Mouse (Mus musculus): ENCODE measurements around the gene Supt4a.

The Supt4a gene

DNA sequence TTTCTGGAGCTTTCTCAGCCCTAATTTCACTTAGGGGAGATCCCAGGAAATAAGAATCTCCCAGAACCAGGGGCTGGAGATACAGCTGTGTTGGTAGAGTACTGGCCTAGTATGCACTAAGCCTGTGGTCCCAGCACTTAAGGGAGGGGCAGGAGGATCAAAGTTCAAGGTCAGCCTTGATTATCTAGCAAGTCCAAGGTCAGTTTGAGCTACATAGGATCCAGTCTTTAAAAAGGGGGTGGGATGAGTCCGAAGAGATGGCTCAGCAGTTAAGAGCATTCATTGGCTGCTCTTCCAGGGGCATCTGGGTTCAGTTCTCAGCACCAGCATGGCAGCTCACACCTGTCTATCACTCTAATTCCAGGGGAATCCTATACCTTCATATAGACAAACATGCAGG is 15.0 kb downstream of the Supt4a start:
- DNase-seq, result no peak

DNA sequence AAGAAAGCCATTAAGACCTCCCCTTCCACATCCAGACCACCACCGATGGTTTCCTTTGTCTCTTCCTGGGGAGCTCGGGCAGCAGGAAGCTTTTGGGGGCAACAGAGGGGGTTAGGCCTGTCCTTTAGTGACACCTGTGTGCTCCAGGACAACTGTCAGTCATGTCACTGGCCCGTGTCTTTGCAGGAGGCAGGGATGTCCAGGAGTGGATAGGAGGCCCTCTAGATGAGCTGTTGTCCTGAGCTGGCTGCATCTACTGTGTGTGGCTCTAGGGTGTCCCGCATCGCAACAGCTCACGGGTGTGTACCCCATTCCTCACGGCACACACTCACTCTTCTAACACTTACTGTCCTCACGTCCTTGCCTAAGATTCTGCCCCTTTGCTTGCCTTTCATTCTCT is 15.9 kb downstream of the Supt4a start:
- no peak for DNase-seq

DNA sequence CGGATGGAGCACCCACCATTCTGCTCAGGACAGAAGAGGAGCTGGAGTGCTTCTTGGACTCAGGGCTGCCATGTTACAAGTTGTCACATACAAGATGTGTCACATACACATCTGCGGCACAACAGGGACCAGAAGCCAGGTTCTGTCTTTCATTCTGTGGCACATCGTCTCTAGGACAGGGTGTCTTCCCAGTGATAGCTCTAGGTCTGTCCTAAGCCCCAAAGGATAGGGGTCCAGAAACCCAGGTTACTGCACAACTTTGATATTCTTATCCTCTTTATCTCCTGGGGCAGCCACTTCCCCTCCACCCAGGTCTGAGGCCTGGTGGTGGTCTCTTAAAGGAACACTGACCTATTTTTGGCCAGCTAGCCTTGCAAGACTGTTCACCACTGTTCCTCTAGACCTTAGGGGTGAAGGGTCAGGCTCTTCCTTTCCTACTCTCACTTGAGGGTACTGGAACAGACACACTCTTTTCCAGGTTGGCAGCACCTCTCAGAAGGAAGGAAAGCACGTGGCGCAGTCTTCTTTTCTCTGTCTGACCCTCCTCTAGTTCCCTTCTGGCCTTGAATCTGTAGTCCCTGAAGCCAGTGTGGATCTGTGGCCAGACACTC is 16.6 kb downstream of the Supt4a start:
- DNase-seq, result no peak

GRCm38 (mm10) chr11:87754603-87755002 is 17.3 kb downstream of the Supt4a start:
- peak; percentile 44 for DNase-seq

- DNase-seq, result peak; percentile 76
These were observed 18.1 kb downstream of the Supt4a start for GRCm38 (mm10) chr11:87755360-87756017.

- peak; percentile 39 for DNase-seq
These were observed 19.0 kb downstream of the Supt4a start for GRCm38 (mm10) chr11:87756251-87756820.

DNA sequence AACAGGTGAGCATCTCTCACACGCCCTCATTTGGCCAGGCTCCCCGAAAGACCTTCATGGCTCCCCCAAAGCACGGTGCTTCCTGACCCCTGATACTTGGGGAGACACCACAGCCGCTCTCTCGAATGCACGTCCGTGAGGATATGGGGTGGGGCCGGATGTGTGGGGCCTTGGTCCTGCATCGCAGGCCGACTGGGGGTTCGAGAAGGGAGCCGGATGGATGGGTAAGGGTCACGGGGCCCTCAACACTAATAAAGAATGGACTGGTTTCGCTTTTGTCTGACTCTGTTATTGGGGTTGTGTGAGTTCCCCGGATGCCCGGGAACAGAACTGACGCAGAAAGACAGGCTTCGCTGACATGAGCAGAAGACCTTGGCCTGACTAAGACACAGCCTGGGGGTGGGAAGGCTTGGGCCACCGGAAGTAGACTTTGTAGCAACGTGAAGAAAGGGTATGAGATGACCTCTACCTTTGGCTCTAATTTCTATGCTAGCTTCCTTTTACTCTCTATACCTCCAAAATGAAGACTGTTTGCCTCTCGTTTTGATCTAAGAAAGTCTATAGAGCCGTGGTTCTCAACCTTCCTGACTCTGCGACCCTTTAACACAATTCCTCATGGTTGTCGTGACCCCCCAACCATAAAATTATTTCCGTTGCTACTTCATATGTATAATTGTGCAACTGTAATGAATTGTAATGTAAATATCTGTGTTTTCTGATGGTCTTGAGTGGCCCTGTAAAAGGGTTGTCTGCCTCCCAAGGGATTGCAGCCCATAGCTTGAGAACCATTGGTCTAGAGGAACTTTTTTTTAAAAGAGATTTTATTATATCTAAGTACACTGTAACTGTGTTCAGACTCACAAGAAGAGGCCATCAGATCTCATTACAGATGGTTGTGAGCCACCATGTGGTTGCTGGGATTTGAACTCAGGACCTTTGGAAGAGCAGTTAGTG is 19.9 kb downstream of the Supt4a start:
- DNase-seq, result no peak

GRCm38 (mm10) chr11:87758161-87758911 is 21.0 kb downstream of the Supt4a start:
- DNase-seq, result no peak

DNA sequence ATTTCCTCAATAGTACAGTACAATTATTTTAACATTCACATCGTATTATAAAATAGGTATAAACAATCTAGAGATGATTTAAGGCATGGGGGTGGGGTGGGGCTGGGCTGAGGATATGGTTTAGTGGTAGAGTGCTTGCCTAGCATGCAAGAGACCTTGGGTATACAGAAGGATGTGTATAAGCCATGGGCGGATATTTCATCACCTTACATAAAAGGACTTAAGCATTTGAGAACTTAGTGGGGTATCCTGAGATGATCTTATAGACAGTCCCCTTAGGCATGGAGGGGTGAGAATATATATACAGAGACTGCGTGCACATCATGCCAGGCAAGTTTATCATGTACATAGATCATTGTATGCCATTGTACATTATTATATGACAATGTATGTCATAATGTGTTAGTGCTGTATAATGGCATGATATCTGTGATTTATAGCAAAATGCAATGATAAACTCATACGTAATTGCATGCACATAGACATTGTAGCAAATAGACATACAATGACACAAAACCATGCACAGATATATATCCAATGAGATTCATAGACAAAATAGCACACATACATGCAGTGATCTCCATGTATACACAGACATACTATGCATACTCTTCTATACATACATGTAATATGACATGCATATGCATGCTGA is 21.7 kb downstream of the Supt4a start:
- DNase-seq, result no peak

DNA sequence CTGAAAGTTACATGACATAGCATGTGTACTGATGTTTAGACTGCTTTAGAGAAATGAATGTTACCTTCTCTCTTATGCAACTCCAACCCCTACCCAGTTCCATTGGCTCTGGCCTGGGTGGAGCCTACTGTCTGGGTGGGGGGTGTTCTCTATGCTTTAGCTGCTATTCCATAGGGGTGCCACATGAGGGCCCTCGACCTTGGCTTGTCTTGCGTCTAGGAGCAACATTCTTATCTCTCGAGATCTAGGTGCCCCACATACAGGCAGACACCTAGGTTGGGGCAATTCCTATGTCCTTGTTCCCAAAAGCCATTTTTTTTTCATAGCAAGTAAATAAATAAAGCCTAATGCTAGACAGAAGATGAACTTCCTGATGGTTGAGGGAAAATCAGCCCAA is 22.3 kb downstream of the Supt4a start:
- DNase-seq, result peak; percentile 43

GRCm38 (mm10) chr11:87760301-87761081 is 23.1 kb downstream of the Supt4a start, which contains the start of gene Tspoap1:
Gene Tspoap1, plus strand, starts transcription at chr11:87760541.
- no peak for DNase-seq

DNA sequence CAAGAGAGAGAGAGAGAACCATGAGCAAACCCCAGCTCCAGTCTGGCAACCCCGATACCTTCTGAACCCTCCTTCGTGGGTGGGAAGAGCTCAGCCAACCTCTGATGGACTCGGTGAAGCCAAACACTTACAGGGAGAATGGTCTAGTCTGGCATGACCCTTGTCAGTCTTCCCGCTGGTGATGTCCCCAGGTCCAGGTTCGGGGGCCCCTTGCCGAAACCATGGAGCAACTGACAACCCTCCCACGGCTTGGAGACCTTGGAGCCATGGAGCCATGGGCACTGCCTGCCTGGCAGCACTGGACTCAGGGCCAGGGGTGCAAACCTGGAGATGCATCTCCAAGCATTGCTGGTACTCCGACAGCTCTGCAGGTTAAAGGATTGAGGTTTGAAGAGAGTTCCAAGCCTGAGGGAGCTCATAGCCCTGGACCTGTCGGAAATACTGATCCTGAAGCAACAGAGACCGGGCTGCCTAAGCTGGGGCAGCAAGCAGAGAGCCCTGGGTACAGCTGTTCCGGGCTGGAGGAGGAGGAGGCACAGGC is 23.9 kb downstream of the Supt4a start:
- DNase-seq, result no peak

DNA sequence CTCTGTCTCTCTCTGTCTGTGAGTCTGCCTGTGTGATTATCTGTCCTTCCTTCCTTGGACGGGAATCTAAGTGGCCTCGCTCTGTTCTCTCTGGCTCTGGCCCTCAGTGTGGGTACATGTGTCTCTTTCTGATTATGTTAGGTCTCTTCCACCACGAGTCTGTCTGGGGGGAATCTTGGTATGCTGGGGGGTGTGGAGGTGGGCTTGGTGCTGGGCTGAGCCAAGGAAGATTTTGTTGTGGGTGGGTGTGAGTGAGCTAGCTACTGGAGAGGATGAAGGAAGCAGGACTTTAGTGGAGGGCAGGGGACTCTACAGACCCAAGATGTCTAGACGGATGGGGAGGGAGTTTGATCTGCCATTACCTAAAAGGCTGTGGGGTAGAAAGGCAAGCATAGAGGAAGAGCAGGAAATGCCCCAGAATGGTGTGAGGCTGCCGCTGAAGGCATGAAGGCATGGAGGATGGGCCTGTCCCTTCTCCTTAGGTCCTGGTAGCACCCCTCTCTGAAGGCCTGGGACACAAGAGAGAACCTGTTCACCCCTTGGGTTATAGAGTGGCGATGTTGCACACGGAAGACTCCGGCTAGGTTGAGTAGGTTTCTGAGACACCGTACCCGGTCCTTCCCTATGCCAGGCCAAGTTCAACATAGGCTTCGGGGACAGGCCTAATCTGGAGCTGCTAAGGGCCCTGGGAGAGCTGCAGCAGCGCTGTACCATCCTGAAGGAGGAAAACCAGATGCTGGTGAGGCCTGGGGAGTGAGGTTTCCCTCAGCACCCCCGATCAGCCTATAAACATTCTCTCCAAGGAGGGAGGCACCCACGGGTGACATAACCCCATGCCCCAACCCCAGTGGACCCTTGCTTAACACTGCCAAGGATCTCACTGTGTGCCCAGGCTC is 24.7 kb downstream of the Supt4a start:
- no peak for DNase-seq

GRCm38 (mm10) chr11:87762702-87763385 is 25.5 kb downstream of the Supt4a start:
- no peak for DNase-seq

GRCm38 (mm10) chr11:87763511-87763987 is 26.2 kb downstream of the Supt4a start:
- peak; percentile 47 for DNase-seq

DNA sequence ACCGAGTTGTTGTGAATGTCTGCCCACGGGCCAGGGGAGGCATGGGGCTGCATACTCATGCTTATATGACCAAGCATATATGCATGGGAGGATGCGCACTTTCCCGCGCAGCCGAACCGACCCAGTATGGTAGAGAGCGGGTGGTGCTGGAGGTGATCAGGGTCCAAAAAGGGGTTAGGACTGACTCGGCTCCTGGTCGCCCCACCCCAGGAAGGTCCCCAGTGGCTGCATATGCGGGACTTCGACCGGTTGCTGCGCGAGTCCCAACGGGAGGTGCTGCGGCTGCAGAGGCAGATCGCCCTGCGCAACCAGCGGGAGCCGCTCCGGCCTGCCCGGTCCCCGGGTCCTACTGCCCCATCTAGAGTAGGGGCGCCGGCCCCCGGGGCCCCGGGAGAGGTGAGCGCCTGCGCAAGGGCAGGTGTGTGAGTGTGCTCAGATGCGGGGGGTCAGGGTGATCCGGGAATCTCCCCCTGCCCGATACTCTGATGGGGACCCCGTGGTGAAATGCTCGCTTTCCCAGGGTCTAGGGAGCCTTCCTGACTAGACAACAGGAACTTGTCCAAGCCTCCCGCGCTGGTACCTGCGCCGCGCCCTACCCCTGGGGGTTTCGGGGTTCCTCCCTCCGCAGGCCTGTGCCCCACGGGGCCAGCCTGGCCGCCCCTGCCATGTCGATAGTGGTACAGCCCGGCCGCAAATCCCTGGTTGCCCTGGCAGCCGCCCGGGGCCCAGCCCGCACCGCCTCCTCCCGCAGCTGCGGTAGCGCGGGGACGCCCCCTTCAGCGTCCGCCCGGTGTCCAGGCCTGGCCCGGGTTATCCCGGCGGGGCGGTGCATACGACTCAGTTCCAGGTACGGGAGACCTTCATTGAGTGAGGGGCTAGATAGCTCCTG is 26.9 kb downstream of the Supt4a start:
- DNase-seq, result peak; percentile 32

DNA sequence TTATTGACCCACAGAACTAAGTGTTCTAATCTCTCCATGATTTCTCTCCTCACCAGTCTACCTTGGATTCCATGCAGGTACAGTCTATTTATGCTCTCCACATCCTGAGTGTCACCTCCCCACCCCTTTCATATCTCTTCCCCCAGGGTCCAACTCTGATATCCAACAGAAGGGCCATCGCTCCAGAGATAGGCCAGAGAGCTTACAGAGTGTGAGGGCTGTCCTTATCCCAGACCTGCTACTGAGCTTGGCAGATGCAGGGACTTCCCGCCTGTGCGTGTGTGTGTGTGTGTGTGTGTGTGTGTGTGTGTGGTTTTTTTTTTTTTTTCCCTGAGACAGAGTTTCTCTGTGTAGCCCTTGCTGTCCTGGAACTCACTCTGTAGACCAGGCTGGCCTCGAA is 31.4 kb downstream of the Supt4a start:
- no peak for DNase-seq

DNA sequence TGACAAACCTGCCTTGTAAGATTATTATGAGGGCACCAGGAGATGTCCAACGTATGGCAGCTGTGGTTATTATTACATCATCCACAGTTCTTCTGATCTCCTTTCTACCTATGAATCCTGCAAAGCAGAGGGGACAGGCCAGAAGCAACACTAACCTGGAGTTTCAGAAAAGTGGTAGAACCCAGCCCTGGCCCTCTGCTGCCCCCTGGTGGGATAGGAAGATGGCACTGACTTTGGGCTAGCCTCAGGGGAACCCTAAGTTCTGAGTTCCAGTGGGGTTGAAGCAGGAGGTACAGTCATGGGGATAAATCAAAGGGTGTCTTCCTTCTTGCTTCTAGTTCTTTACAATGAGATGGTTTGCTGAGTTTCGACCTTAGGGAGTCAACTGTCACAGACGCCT is 33.6 kb downstream of the Supt4a start:
- peak; percentile 78 for DNase-seq

All from lung, postnatal 10 days (tissue).